Mouse (Mus musculus) stomach, postnatal 0 days (tissue): ENCODE data around the gene Atp6v0a1.
A peak's percentile ranks its signal among the peaks of the same experiment; 100 is the strongest.

ENCODE experiments used
- CTCF ChIP-seq: IDR thresholded peaks from 2 replicates; pipeline ENCODE4 v1.5.1; 2016; ENCODE audit warnings: antibody characterized with exemption, low read depth, mild to moderate bottlenecking, moderate library complexity
- EP300 ChIP-seq: optimal IDR thresholded peaks from 2 replicates; pipeline ENCODE3; 2016; ENCODE audit warnings: antibody characterized with exemption

DNA sequence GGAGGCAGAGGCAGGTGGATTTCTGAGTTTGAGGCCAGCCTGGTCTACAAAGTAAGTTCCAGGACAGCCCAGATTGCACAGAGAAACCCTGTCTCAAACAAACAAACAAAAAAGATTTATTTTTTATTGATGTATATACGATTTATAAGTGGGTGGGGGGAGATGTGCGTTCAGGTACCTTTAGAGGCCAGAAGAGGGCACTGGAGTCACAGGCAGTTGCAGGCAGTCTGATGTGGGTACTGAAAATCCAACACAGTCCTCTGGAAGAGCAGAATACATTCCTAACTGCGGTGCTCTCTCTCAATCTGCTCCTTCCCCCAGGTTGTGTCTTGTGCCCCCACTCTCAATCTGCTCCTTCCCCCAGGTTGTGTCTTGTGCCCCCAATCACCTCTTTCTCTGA is 23.6 kb upstream of the Atp6v0a1 start:
- TF ChIP-seq EP300: no peak
- TF ChIP-seq CTCF: peak; percentile 55
